Comparison of ENCODE assay signal across 28 mouse cellular contexts in genomic region chr14:47032140-47032539, GRCm38 (mm10).
DNase-seq lines count a peak whose midpoint lies in the region; ATAC-seq and TF ChIP-seq lines count a peak whose summit lies in the region.
"Had no signal": no experiment of that assay in that cellular context is flagged by ENCODE, and none has a peak within 500 bp of the region (broad histone marks: within the 10 kb centered on the region; RNA-seq: fewer than 3 reads in every experiment).

No protein-coding gene starts in this region.

- no peak overlapping the region for H3K4me2 ChIP-seq in hindbrain, embryonic 11.5 days (replicated peaks; ENCODE audit: low read depth, low read length)
- H3K4me2 ChIP-seq in hindbrain, embryonic 16.5 days (ENCODE audit: low read length): no peak overlapping the region
- H3K4me2 ChIP-seq in midbrain, embryonic 14.5 days (ENCODE audit: low read length): no peak overlapping the region
- no peak overlapping the region for H3K4me2 ChIP-seq in midbrain, postnatal 0 days (ENCODE audit: low read depth, low read length, poor library complexity, severe bottlenecking)
- H3K4me2 ChIP-seq: embryonic facial prominence, embryonic 12.5 days; hindbrain, embryonic 14.5 days; liver, embryonic 12.5 days had no signal

- no peaks in the 10 kb centered on the region for H3K9me3 ChIP-seq in hindbrain, embryonic 11.5 days (ENCODE audit: control insufficient read depth, low read length)
- no peaks in the 10 kb centered on the region for H3K9me3 ChIP-seq in hindbrain, embryonic 16.5 days (ENCODE audit: control insufficient read depth, low read length)
- no peaks in the 10 kb centered on the region for H3K9me3 ChIP-seq in midbrain, embryonic 14.5 days (ENCODE audit: control insufficient read depth, low read length)
- H3K9me3 ChIP-seq in midbrain, postnatal 0 days (ENCODE audit: low read length): no peaks in the 10 kb centered on the region
- H3K9me3 ChIP-seq: embryonic facial prominence, embryonic 12.5 days; G1E; heart, embryonic 10.5 days; liver, embryonic 12.5 days; megakaryocyte, embryonic 14.5 days had no signal

- no peak for TF ChIP-seq POLR2A in brain, embryonic 14.5 days (IDR thresholded peaks at IDR 0.05; ENCODE audit: borderline replicate concordance, extremely low read depth, insufficient read depth, insufficient read length, poor library complexity, severe bottlenecking)

- WGBS in hindbrain, embryonic 11.5 days: 37% methylated on average over 4 of the region's 4 CpGs
- 17% methylated on average over 4 of the region's 4 CpGs for WGBS in hindbrain, embryonic 16.5 days
- WGBS in midbrain, embryonic 14.5 days: 22% methylated on average over 4 of the region's 4 CpGs
- WGBS in midbrain, postnatal 0 days: 28% methylated on average over 4 of the region's 4 CpGs

- TF ChIP-seq CTCF in midbrain, postnatal 0 days (IDR thresholded peaks at IDR 0.05): no peak
- TF ChIP-seq CTCF in brain, embryonic 14.5 days (IDR thresholded peaks at IDR 0.05; ENCODE audit: borderline replicate concordance, extremely low read depth, insufficient read depth, insufficient read length): no peak

- DNase-seq in embryo, embryonic 11 days: peak; percentile 19
- DNase-seq in embryo, embryonic 9.5 days (ENCODE audit: extremely low spot score): no peak
- DNase-seq in hindbrain, embryonic 11.5 days (ENCODE audit: low spot score): peak; percentile 10
- DNase-seq in midbrain, embryonic 14.5 days: peak; percentile 39
- no peak for DNase-seq in midbrain, postnatal 0 days (ENCODE audit: low spot score)
- DNase-seq in brain, embryonic 14.5 days (ENCODE audit: low read depth): peak; percentile 56
- DNase-seq: adrenal gland, postnatal 10 days; cerebellum, adult 11 months; cerebellum, adult 9-10 months; cerebellum, postnatal 36 days; gastrocnemius, postnatal 25 days; heart, postnatal 36 days; kidney, adult 2 months; kidney, postnatal 4 days; left cerebral cortex, postnatal 4 days; liver, postnatal 0 days; lung, postnatal 36 days; right cerebral cortex, postnatal 4 days; thymus, adult 2 months; thymus, postnatal 36 days had no signal

- no peaks in the 10 kb centered on the region for H3K4me1 ChIP-seq in hindbrain, embryonic 11.5 days (replicated peaks; ENCODE audit: control insufficient read depth, insufficient read depth, low read length)
- no peaks in the 10 kb centered on the region for H3K4me1 ChIP-seq in hindbrain, embryonic 16.5 days (ENCODE audit: control insufficient read depth, insufficient read depth, low read depth, low read length)
- no peaks in the 10 kb centered on the region for H3K4me1 ChIP-seq in midbrain, embryonic 14.5 days (ENCODE audit: control insufficient read depth, insufficient read depth, low read length)
- H3K4me1 ChIP-seq in midbrain, postnatal 0 days (ENCODE audit: insufficient read depth, low read length): no peaks in the 10 kb centered on the region
- H3K4me1 ChIP-seq: liver, embryonic 12.5 days; megakaryocyte, embryonic 14.5 days had no signal

- H3K4me3 ChIP-seq in hindbrain, embryonic 11.5 days (ENCODE audit: low read depth, low read length): no peak overlapping the region
- H3K4me3 ChIP-seq in hindbrain, embryonic 16.5 days (ENCODE audit: low read length): no peak overlapping the region
- H3K4me3 ChIP-seq in midbrain, embryonic 14.5 days (replicated peaks; ENCODE audit: low read depth, low read length): no peak overlapping the region
- no peak overlapping the region for H3K4me3 ChIP-seq in midbrain, postnatal 0 days (ENCODE audit: low read depth, low read length)
- H3K4me3 ChIP-seq: embryonic facial prominence, embryonic 12.5 days; heart, embryonic 10.5 days; liver, embryonic 12.5 days; megakaryocyte, embryonic 14.5 days had no signal

- H3K27ac ChIP-seq in hindbrain, embryonic 11.5 days (ENCODE audit: low read depth, low read length): no peak overlapping the region
- H3K27ac ChIP-seq in hindbrain, embryonic 16.5 days (ENCODE audit: low read depth, low read length): no peak overlapping the region
- H3K27ac ChIP-seq in midbrain, embryonic 14.5 days (replicated peaks; ENCODE audit: low read depth, low read length): no peak overlapping the region
- H3K27ac ChIP-seq in midbrain, postnatal 0 days (ENCODE audit: low read depth, low read length): no peak overlapping the region
- H3K27ac ChIP-seq: embryonic facial prominence, embryonic 12.5 days; heart, embryonic 10.5 days; hindbrain, embryonic 14.5 days; liver, embryonic 12.5 days had no signal

- no peaks in the 10 kb centered on the region for H3K27me3 ChIP-seq in hindbrain, embryonic 11.5 days (ENCODE audit: control insufficient read depth, insufficient read depth, low read length)
- no peaks in the 10 kb centered on the region for H3K27me3 ChIP-seq in hindbrain, embryonic 16.5 days (replicated peaks; ENCODE audit: control insufficient read depth, insufficient read depth, low read length)
- H3K27me3 ChIP-seq in midbrain, embryonic 14.5 days (ENCODE audit: control insufficient read depth, insufficient read depth, low read length): no peaks in the 10 kb centered on the region
- no peaks in the 10 kb centered on the region for H3K27me3 ChIP-seq in midbrain, postnatal 0 days (ENCODE audit: insufficient read depth, low read length)
- H3K27me3 ChIP-seq: embryonic facial prominence, embryonic 12.5 days; liver, embryonic 12.5 days had no signal

- H3K9ac ChIP-seq in hindbrain, embryonic 11.5 days (ENCODE audit: low read depth, low read length): no peak overlapping the region
- no peak overlapping the region for H3K9ac ChIP-seq in hindbrain, embryonic 16.5 days (ENCODE audit: low read depth, low read length)
- H3K9ac ChIP-seq in midbrain, embryonic 14.5 days (replicated peaks; ENCODE audit: low read length): no peak overlapping the region
- H3K9ac ChIP-seq in midbrain, postnatal 0 days (replicated peaks; ENCODE audit: low read length, poor library complexity, severe bottlenecking): no peak overlapping the region
- H3K9ac ChIP-seq: embryonic facial prominence, embryonic 12.5 days; hindbrain, embryonic 14.5 days; liver, embryonic 12.5 days; liver, postnatal 0 days had no signal

- no peaks in the 10 kb centered on the region for H3K36me3 ChIP-seq in hindbrain, embryonic 11.5 days (ENCODE audit: control insufficient read depth, insufficient read depth, low read length)
- H3K36me3 ChIP-seq in hindbrain, embryonic 16.5 days (ENCODE audit: control insufficient read depth, insufficient read depth, low read length): no peaks in the 10 kb centered on the region
- no peaks in the 10 kb centered on the region for H3K36me3 ChIP-seq in midbrain, embryonic 14.5 days (ENCODE audit: control insufficient read depth, insufficient read depth, low read length)
- no peaks in the 10 kb centered on the region for H3K36me3 ChIP-seq in midbrain, postnatal 0 days (ENCODE audit: insufficient read depth, low read length)
- H3K36me3 ChIP-seq: embryonic facial prominence, embryonic 12.5 days; G1E; heart, embryonic 10.5 days; liver, embryonic 12.5 days had no signal

- ATAC-seq in hindbrain, embryonic 11.5 days (ENCODE audit: low FRiP score): no peak
- ATAC-seq in hindbrain, embryonic 16.5 days: no peak
- ATAC-seq in midbrain, embryonic 14.5 days (ENCODE audit: low FRiP score, low TSS enrichment): no peak
- ATAC-seq in midbrain, postnatal 0 days (ENCODE audit: low FRiP score): no peak
- ATAC-seq in megakaryocyte, adult 5-6 weeks (ENCODE audit: poor library complexity, severe bottlenecking): no peak
- ATAC-seq: liver, embryonic 12.5 days; liver, postnatal 0 days had no signal

Comparison
In these comparisons a context has a peak if more than half of its experiments do, and no peak if none do; other contexts are left out.
1. DNase-seq: peak in embryo, embryonic 11 days (single experiment), hindbrain, embryonic 11.5 days (single experiment), midbrain, embryonic 14.5 days (single experiment) and brain, embryonic 14.5 days (single experiment); none in embryo, embryonic 9.5 days (single experiment) and midbrain, postnatal 0 days (single experiment).